Mouse (Mus musculus) myocyte (in vitro differentiated cells): Measurements from ENCODE around the gene Cd1d1. TPM values are rescaled to one million over a fixed set of nuclear protein-coding genes. Genes with fewer than 3 reads are reported as not detected.

ENCODE experiments used
- H3K27me3 ChIP-seq: one replicate; pipeline ENCODE4 v1.6.1; 2011; ENCODE audit not compliant: control insufficient read depth, insufficient read depth, insufficient read length
- H3K36me3 ChIP-seq: one replicate; pipeline ENCODE4 v1.6.1; 2011; ENCODE audit not compliant: control insufficient read depth, insufficient read depth
- H3K4me2 ChIP-seq: one replicate; pipeline ENCODE4 v1.6.1; 2011; ENCODE audit warnings: low read depth, control low read depth
- H3K4me3 ChIP-seq: one replicate; pipeline ENCODE4 v1.5.1; 2011; ENCODE audit warnings: mild to moderate bottlenecking, control low read depth, moderate library complexity
- H3K79me2 ChIP-seq: one replicate; pipeline ENCODE4 v1.6.1; 2011; ENCODE audit not compliant: control insufficient read depth, insufficient read depth
- H3ac ChIP-seq: one replicate; pipeline ENCODE4 v1.6.1; 2011; ENCODE audit not compliant: control insufficient read depth, insufficient read length
- CEBPB ChIP-seq: IDR thresholded peaks from 2 replicates; pipeline ENCODE4 v1.6.1; 2011; ENCODE audit warnings: mild to moderate bottlenecking, moderate library complexity; ENCODE audit not compliant: poor library complexity, insufficient read depth, severe bottlenecking
- E2F4 ChIP-seq: IDR thresholded peaks from one replicate; pipeline ENCODE4 v1.6.1; 2011; ENCODE audit warnings: mild to moderate bottlenecking, control low read depth, moderate library complexity; ENCODE audit not compliant: insufficient read depth
- MAX ChIP-seq: IDR thresholded peaks from one replicate; pipeline ENCODE4 v1.6.1; 2011; ENCODE audit warnings: low read depth, mild to moderate bottlenecking, control low read depth
- MYOD1 ChIP-seq, 3 experiments: IDR thresholded peaks; one replicate each; pipeline ENCODE4 v1.6.1; 2011; ENCODE audit warnings: control low read depth in 2 of 3, low read depth in 2 of 3, mild to moderate bottlenecking in 2 of 3, moderate library complexity in 1 of 3; ENCODE audit not compliant: insufficient read length in 2 of 3, control insufficient read depth in 1 of 3
- MYOG ChIP-seq, 3 experiments: IDR thresholded peaks; one replicate each; pipeline ENCODE4 v1.6.1; 2011; ENCODE audit warnings: control low read depth in 2 of 3, low read depth in 2 of 3, mild to moderate bottlenecking in 2 of 3; ENCODE audit not compliant: insufficient read length in 2 of 3, control insufficient read depth in 1 of 3, insufficient read depth in 1 of 3
- POLR2A ChIP-seq: IDR thresholded peaks from one replicate; pipeline ENCODE4 v1.6.1; 2011; ENCODE audit warnings: low read depth, mild to moderate bottlenecking, control low read depth, moderate library complexity; ENCODE audit not compliant: insufficient read length
- POLR2AphosphoS2 ChIP-seq: IDR thresholded peaks from one replicate; pipeline ENCODE4 v1.6.1; 2011; ENCODE audit warnings: low read depth, control low read depth; ENCODE audit not compliant: insufficient read length
- REST ChIP-seq: IDR thresholded peaks from one replicate; pipeline ENCODE4 v1.6.1; 2011; ENCODE audit warnings: mild to moderate bottlenecking, control low read depth, moderate library complexity; ENCODE audit not compliant: insufficient read depth, insufficient read length
- SRF ChIP-seq: IDR thresholded peaks from one replicate; pipeline ENCODE4 v1.6.1; 2011; ENCODE audit warnings: low read depth; ENCODE audit not compliant: control insufficient read depth, insufficient read length
- TCF12 ChIP-seq: IDR thresholded peaks from one replicate; pipeline ENCODE4 v1.6.1; 2011; ENCODE audit warnings: mild to moderate bottlenecking, control low read depth; ENCODE audit not compliant: poor library complexity, insufficient read depth, severe bottlenecking
- TCF3 ChIP-seq: IDR thresholded peaks from one replicate; pipeline ENCODE4 v1.6.1; 2011; ENCODE audit warnings: low read depth, control low read depth; ENCODE audit not compliant: insufficient read length
- USF1 ChIP-seq: IDR thresholded peaks from one replicate; pipeline ENCODE4 v1.6.1; 2011; ENCODE audit warnings: low read depth, mild to moderate bottlenecking, control low read depth, moderate library complexity
- polyA plus RNA-seq: library from polyadenylated mRNA; unstranded; fragments of >200 nt; fragmentation: generic; extraction: Trizol; gene quantifications from one replicate; pipeline ENCODE4 v1.2.1, GENCODE M21; 2012; ENCODE audit warnings: missing spikeins

The Cd1d1 gene
- polyA plus RNA-seq, 1 experiment = 0.38 TPM

GRCm38 (mm10) chr3:86986490-86986889 lies 12.8 kb downstream of the Cd1d1 start:
- Histone ChIP-seq H3K36me3 (no peaks in the 10 kb centered on the region), H3K4me3 (no peak overlapping the region), H3ac (no peak overlapping the region), H3K27me3 (peaks cover 6% of the 10 kb centered on the region), H3K79me2 (no peaks in the 10 kb centered on the region), H3K4me2 (no peak overlapping the region)
- TF ChIP-seq MYOD1 (IDR thresholded peaks at IDR 0.05; ENCODE audit: control insufficient read depth in 1 of 3, insufficient read length in 2 of 3, low read depth in 2 of 3) = no peak
- TF ChIP-seq TCF3 = no peak
- TF ChIP-seq MYOG (IDR thresholded peaks at IDR 0.05; ENCODE audit: control insufficient read depth in 1 of 3, insufficient read depth in 1 of 3, insufficient read length in 2 of 3, low read depth in 2 of 3) = no peak
- TF ChIP-seq MAX = no peak
- TF ChIP-seq TCF12 = no peak
- TF ChIP-seq E2F4 = no peak
- no peak for TF ChIP-seq SRF
- no peak for TF ChIP-seq POLR2A
- no peak for TF ChIP-seq USF1
- no peak for TF ChIP-seq POLR2AphosphoS2
- TF ChIP-seq REST = no peak
- no peak for TF ChIP-seq CEBPB

GRCm38 (mm10) chr3:86983382-86983781 lies 15.9 kb downstream of the Cd1d1 start:
- H3K4me3 ChIP-seq = no peak overlapping the region
- H3K4me2 ChIP-seq = no peak overlapping the region
- H3K27me3 ChIP-seq = peaks cover 6% of the 10 kb centered on the region
- no peaks in the 10 kb centered on the region for H3K79me2 ChIP-seq
- TF ChIP-seq POLR2A = no peak
- no peak for TF ChIP-seq POLR2AphosphoS2
- no peak for TF ChIP-seq E2F4
- TF ChIP-seq TCF3 = no peak
- TF ChIP-seq TCF12 = no peak
- no peak for TF ChIP-seq MYOD1 (IDR thresholded peaks at IDR 0.05; ENCODE audit: control insufficient read depth in 1 of 3, insufficient read length in 2 of 3, low read depth in 2 of 3)
- no peak for TF ChIP-seq MAX
- no peak for TF ChIP-seq USF1
- TF ChIP-seq REST = no peak
- H3ac ChIP-seq = no peak overlapping the region
- H3K36me3 ChIP-seq = no peaks in the 10 kb centered on the region

GRCm38 (mm10) chr3:86976546-86976945 lies 22.7 kb downstream of the Cd1d1 start:
- Histone ChIP-seq H3K4me3 (no peak overlapping the region), H3K4me2 (no peak overlapping the region), H3K79me2 (no peaks in the 10 kb centered on the region), H3K27me3 (no peaks in the 10 kb centered on the region), H3K36me3 (no peaks in the 10 kb centered on the region), H3ac (no peak overlapping the region)
- TF ChIP-seq MYOD1 (IDR thresholded peaks at IDR 0.05; ENCODE audit: control insufficient read depth in 1 of 3, insufficient read length in 2 of 3, low read depth in 2 of 3) (no peak), REST (no peak), E2F4 (no peak), POLR2A (no peak), TCF3 (no peak), MAX (no peak)

GRCm38 (mm10) chr3:86975150-86975549 lies 24.1 kb downstream of the Cd1d1 start:
- no peaks in the 10 kb centered on the region for H3K27me3 ChIP-seq
- H3K36me3 ChIP-seq = no peaks in the 10 kb centered on the region
- TF ChIP-seq POLR2A = no peak
- no peak for TF ChIP-seq MYOG (IDR thresholded peaks at IDR 0.05; ENCODE audit: control insufficient read depth in 1 of 3, insufficient read depth in 1 of 3, insufficient read length in 2 of 3, low read depth in 2 of 3)
- no peak for TF ChIP-seq CEBPB
- TF ChIP-seq TCF12 = no peak
- no peak for TF ChIP-seq SRF
- TF ChIP-seq POLR2AphosphoS2 = no peak
- no peak for TF ChIP-seq REST
- TF ChIP-seq E2F4 = no peak
- no peak overlapping the region for H3ac ChIP-seq
- H3K79me2 ChIP-seq = no peaks in the 10 kb centered on the region
- no peak overlapping the region for H3K4me2 ChIP-seq
- no peak overlapping the region for H3K4me3 ChIP-seq

GRCm38 (mm10) chr3:86962665-86963435 lies 36.4 kb downstream of the Cd1d1 start:
- H3ac ChIP-seq = no peak overlapping the region
- H3K27me3 ChIP-seq = no peaks in the 10 kb centered on the region
- H3K79me2 ChIP-seq = no peaks in the 10 kb centered on the region
- no peak overlapping the region for H3K4me3 ChIP-seq
- TF ChIP-seq USF1 (no peak), MAX (no peak), TCF12 (no peak), MYOG (IDR thresholded peaks at IDR 0.05; ENCODE audit: control insufficient read depth in 1 of 3, insufficient read depth in 1 of 3, insufficient read length in 2 of 3, low read depth in 2 of 3) (no peak), POLR2AphosphoS2 (no peak), CEBPB (no peak), E2F4 (no peak), REST (no peak), TCF3 (no peak), SRF (no peak), MYOD1 (IDR thresholded peaks at IDR 0.05; ENCODE audit: control insufficient read depth in 1 of 3, insufficient read length in 2 of 3, low read depth in 2 of 3) (no peak), POLR2A (no peak)
- H3K4me2 ChIP-seq = no peak overlapping the region
- H3K36me3 ChIP-seq = no peaks in the 10 kb centered on the region
